Mouse (Mus musculus): ENCODE data around the gene Elovl2. TPM values are rescaled to one million over a fixed set of nuclear protein-coding genes. Genes with fewer than 3 reads are reported as not detected.

Elovl2 gene
- total and polyA plus RNA-seq, 2 experiments from 2014 or later: 31.2 to 32.3 TPM

- no peak overlapping the region for H3K27ac ChIP-seq
- no peak overlapping the region for H3K4me2 ChIP-seq (ENCODE audit: low read depth, low read length)
- DNase-seq (ENCODE audit: low spot score): peak; percentile 19
- no peak for ATAC-seq
- no peaks in the 10 kb centered on the region for H3K27me3 ChIP-seq (ENCODE audit: insufficient read depth, low read length)
- H3K4me3 ChIP-seq (ENCODE audit: low read length): no peak overlapping the region
- H3K9me3 ChIP-seq (ENCODE audit: low read length): no peaks in the 10 kb centered on the region
- peak; percentile 39 for TF ChIP-seq CTCF (IDR thresholded peaks at IDR 0.05; ENCODE audit: low read depth)
- no peak overlapping the region for H3K9ac ChIP-seq (replicated peaks; ENCODE audit: low read length)
- no peaks in the 10 kb centered on the region for H3K4me1 ChIP-seq (ENCODE audit: insufficient read depth, low read length)
- WGBS: 66% methylated on average over 5 of the region's 5 CpGs
- no peaks in the 10 kb centered on the region for H3K36me3 ChIP-seq (ENCODE audit: insufficient read depth, low read length)
Measured at GRCm38 (mm10) chr13:41158426-41158825, 61.8 kb downstream of the Elovl2 start.

GRCm38 (mm10) chr13:41153146-41153545 is 67.1 kb downstream of the Elovl2 start:
- ATAC-seq (no peak), DNase-seq (ENCODE audit: low spot score) (no peak)
- Histone ChIP-seq H3K27ac (no peak overlapping the region), H3K9ac (replicated peaks; ENCODE audit: low read length) (no peak overlapping the region), H3K4me3 (ENCODE audit: low read length) (no peak overlapping the region), H3K4me2 (ENCODE audit: low read depth, low read length) (no peak overlapping the region), H3K9me3 (ENCODE audit: low read length) (no peaks in the 10 kb centered on the region), H3K27me3 (ENCODE audit: insufficient read depth, low read length) (no peaks in the 10 kb centered on the region), H3K4me1 (ENCODE audit: insufficient read depth, low read length) (no peaks in the 10 kb centered on the region), H3K36me3 (ENCODE audit: insufficient read depth, low read length) (no peaks in the 10 kb centered on the region)
- 90% methylated on average over 11 of the region's 11 CpGs for WGBS
- TF ChIP-seq CTCF (IDR thresholded peaks at IDR 0.05; ENCODE audit: low read depth): no peak

GRCm38 (mm10) chr13:41146271-41146670 is 73.9 kb downstream of the Elovl2 start:
- TF ChIP-seq CTCF (IDR thresholded peaks at IDR 0.05; ENCODE audit: low read depth): peak; percentile 78
- Histone ChIP-seq H3K27ac (no peak overlapping the region), H3K4me2 (ENCODE audit: low read depth, low read length) (no peak overlapping the region), H3K4me1 (ENCODE audit: insufficient read depth, low read length) (no peaks in the 10 kb centered on the region), H3K9ac (replicated peaks; ENCODE audit: low read length) (no peak overlapping the region), H3K9me3 (ENCODE audit: low read length) (no peaks in the 10 kb centered on the region), H3K27me3 (ENCODE audit: insufficient read depth, low read length) (no peaks in the 10 kb centered on the region), H3K36me3 (ENCODE audit: insufficient read depth, low read length) (no peaks in the 10 kb centered on the region), H3K4me3 (ENCODE audit: low read length) (no peak overlapping the region)
- WGBS: 82% methylated on average over 10 of the region's 10 CpGs
- DNase-seq (ENCODE audit: low spot score): peak; percentile 51
- ATAC-seq: no peak

GRCm38 (mm10) chr13:41145433-41145970 is 74.7 kb downstream of the Elovl2 start:
- no peak for DNase-seq (ENCODE audit: low spot score)
- no peak for TF ChIP-seq CTCF (IDR thresholded peaks at IDR 0.05; ENCODE audit: low read depth)

GRCm38 (mm10) chr13:41134901-41135300 is 85.3 kb downstream of the Elovl2 start:
- WGBS: 9% methylated on average over 6 of the region's 6 CpGs
- Histone ChIP-seq H3K36me3 (ENCODE audit: insufficient read depth, low read length) (no peaks in the 10 kb centered on the region), H3K27me3 (ENCODE audit: insufficient read depth, low read length) (no peaks in the 10 kb centered on the region), H3K9ac (replicated peaks; ENCODE audit: low read length) (no peak overlapping the region), H3K27ac (no peak overlapping the region), H3K4me1 (ENCODE audit: insufficient read depth, low read length) (no peaks in the 10 kb centered on the region), H3K4me2 (ENCODE audit: low read depth, low read length) (no peak overlapping the region), H3K9me3 (ENCODE audit: low read length) (no peaks in the 10 kb centered on the region), H3K4me3 (ENCODE audit: low read length) (no peak overlapping the region)
- peak; percentile 86 for TF ChIP-seq CTCF (IDR thresholded peaks at IDR 0.05; ENCODE audit: low read depth)
- no peak for ATAC-seq
- DNase-seq (ENCODE audit: low spot score): peak; percentile 89

More at GRCm38 (mm10) chr13:41145433-41145970, 74.7 kb downstream of the Elovl2 start:
- no peak overlapping the region for H3K27ac ChIP-seq
- H3K4me2 ChIP-seq (ENCODE audit: low read depth, low read length): no peak overlapping the region
- no peaks in the 10 kb centered on the region for H3K4me1 ChIP-seq (ENCODE audit: insufficient read depth, low read length)
- no peaks in the 10 kb centered on the region for H3K9me3 ChIP-seq (ENCODE audit: low read length)
- H3K4me3 ChIP-seq (ENCODE audit: low read length): no peak overlapping the region
- ATAC-seq: no peak
- 48% methylated on average over 6 of the region's 6 CpGs for WGBS
- no peaks in the 10 kb centered on the region for H3K36me3 ChIP-seq (ENCODE audit: insufficient read depth, low read length)
- H3K27me3 ChIP-seq (ENCODE audit: insufficient read depth, low read length): no peaks in the 10 kb centered on the region
- H3K9ac ChIP-seq (replicated peaks; ENCODE audit: low read length): no peak overlapping the region

Other genes starting within 250 kb of the Elovl2 start
- 34.2 and 42.2 TPM in 2 replicates for gene Pak1ip1, start 219.4 kb downstream of the Elovl2 start, total RNA-seq (2014; rRNA removed)
- gene Pak1ip1, start 219.4 kb downstream of the Elovl2 start, polyA plus RNA-seq (2015; fragmentation: Nextera tagmentation; extraction: Ambion mirVana): 45.8 and 50.6 TPM in 2 replicates
- gene Tmem14c, start 204.1 kb downstream of the Elovl2 start, total RNA-seq (2014; rRNA removed): 45.5 and 63.2 TPM in 2 replicates
- 140 and 141 TPM in 2 replicates for gene Tmem14c, start 204.1 kb downstream of the Elovl2 start, polyA plus RNA-seq (2015; fragmentation: Nextera tagmentation; extraction: Ambion mirVana)
- gene Mak, start 140.7 kb downstream of the Elovl2 start, total RNA-seq (2014; rRNA removed): 0.18 and 1.2 TPM in 2 replicates
- 1.3 and 1.4 TPM in 2 replicates for gene Mak, start 140.7 kb downstream of the Elovl2 start, polyA plus RNA-seq (2015; fragmentation: Nextera tagmentation; extraction: Ambion mirVana)
- not detected in 2 replicates for gene Gcm2, start 109.4 kb downstream of the Elovl2 start, total RNA-seq (2014; rRNA removed)
- gene Gcm2, start 109.4 kb downstream of the Elovl2 start, polyA plus RNA-seq (2015; fragmentation: Nextera tagmentation; extraction: Ambion mirVana): not detected in 2 replicates
- not detected in 2 replicates for gene Sycp2l, start 106.1 kb downstream of the Elovl2 start, total RNA-seq (2014; rRNA removed)
- gene Sycp2l, start 106.1 kb downstream of the Elovl2 start, polyA plus RNA-seq (2015; fragmentation: Nextera tagmentation; extraction: Ambion mirVana): 0.23 TPM in 1 of 2 replicates, not detected in the other
- 44.2 and 44.8 TPM in 2 replicates for gene Smim13, start 29.4 kb upstream of the Elovl2 start, total RNA-seq (2014; rRNA removed)
- gene Smim13, start 29.4 kb upstream of the Elovl2 start, polyA plus RNA-seq (2015; fragmentation: Nextera tagmentation; extraction: Ambion mirVana): 26.7 and 27.5 TPM in 2 replicates
- gene Gm17364, start 53.6 kb upstream of the Elovl2 start, total RNA-seq (2014; rRNA removed): not detected in 2 replicates
- gene Gm17364, start 53.6 kb upstream of the Elovl2 start, polyA plus RNA-seq (2015; fragmentation: Nextera tagmentation; extraction: Ambion mirVana): not detected in 2 replicates

All from hindbrain, postnatal 0 days (tissue).